Mouse (Mus musculus): Measurements from ENCODE around the gene Qtrt2.

DNA sequence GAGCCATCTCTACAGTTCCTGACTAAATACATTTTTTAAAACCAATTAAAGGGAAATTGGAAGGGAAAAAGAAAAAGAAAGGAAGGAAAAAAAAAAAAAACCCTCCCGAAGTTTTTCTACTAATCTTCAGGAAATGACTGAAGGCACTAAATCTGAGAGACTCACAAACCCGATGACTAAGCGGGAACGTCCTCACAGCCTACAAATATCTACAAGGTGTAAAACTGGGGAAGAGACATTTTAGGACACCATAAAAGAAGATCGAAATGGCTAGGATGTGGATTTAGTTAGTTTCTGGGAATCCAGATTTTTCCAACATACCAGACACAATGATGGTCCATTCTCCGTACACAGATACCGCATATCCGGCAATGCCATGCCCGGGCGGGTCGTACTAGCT, 46.5 kb upstream of the Qtrt2 start:
- TF ChIP-seq CTCF (IDR thresholded peaks at IDR 0.05; ENCODE audit: control insufficient read depth, insufficient read depth, low read length) (no peak), POLR2A (IDR thresholded peaks at IDR 0.05; ENCODE audit: borderline replicate concordance, control insufficient read depth, low read depth, low read length) (no peak)
